Mouse (Mus musculus) embryo, embryonic 10.5 days (tissue): ENCODE data around the gene Robo1.
A peak's percentile ranks its signal among the peaks of the same experiment; 100 is the strongest.

Source experiments
- DNase-seq: peaks from one replicate; pipeline ENCODE4 v3.0.0-alpha.2; 2015; ENCODE audit warnings: low spot score

The Robo1 gene

GRCm38 (mm10) chr16:72603487-72604206, 295.5 kb downstream of the Robo1 start:
- no peak for DNase-seq

GRCm38 (mm10) chr16:72605066-72605465, 297.0 kb downstream of the Robo1 start:
- DNase-seq, result peak; percentile 92

GRCm38 (mm10) chr16:72610661-72611112, 302.6 kb downstream of the Robo1 start:
- peak; percentile 61 for DNase-seq

- DNase-seq, result peak; percentile 66
Observed at GRCm38 (mm10) chr16:72614898-72615297, 306.8 kb downstream of the Robo1 start.

- peak; percentile 35 for DNase-seq
Observed at GRCm38 (mm10) chr16:72615360-72615759, 307.3 kb downstream of the Robo1 start.

- DNase-seq, result no peak
Observed at GRCm38 (mm10) chr16:72622371-72622770, 314.3 kb downstream of the Robo1 start.

GRCm38 (mm10) chr16:72622868-72623267, 314.8 kb downstream of the Robo1 start:
- DNase-seq, result no peak

GRCm38 (mm10) chr16:72633846-72634245, 325.7 kb downstream of the Robo1 start:
- DNase-seq, result no peak

GRCm38 (mm10) chr16:72639332-72639940, 331.3 kb downstream of the Robo1 start:
- DNase-seq, result no peak

- no peak for DNase-seq
Observed at GRCm38 (mm10) chr16:72640932-72641811, 333.1 kb downstream of the Robo1 start.

GRCm38 (mm10) chr16:72645890-72646289, 337.8 kb downstream of the Robo1 start:
- peak; percentile 54 for DNase-seq

- peak; percentile 91 for DNase-seq
Observed at GRCm38 (mm10) chr16:72649314-72649713, 341.2 kb downstream of the Robo1 start.

- no peak for DNase-seq
Observed at GRCm38 (mm10) chr16:72655411-72655810, 347.3 kb downstream of the Robo1 start.

GRCm38 (mm10) chr16:72662837-72663350, 354.8 kb downstream of the Robo1 start:
- peak; percentile 92 for DNase-seq

- DNase-seq, result peak; percentile 58
Observed at GRCm38 (mm10) chr16:72663351-72664232, 355.5 kb downstream of the Robo1 start.

- DNase-seq, result peak; percentile 54
Observed at GRCm38 (mm10) chr16:72664233-72664613, 356.1 kb downstream of the Robo1 start.

- peak; percentile 60 for DNase-seq
Observed at GRCm38 (mm10) chr16:72664806-72665205, 356.7 kb downstream of the Robo1 start.

GRCm38 (mm10) chr16:72665454-72665853, 357.3 kb downstream of the Robo1 start:
- DNase-seq, result no peak

GRCm38 (mm10) chr16:72670240-72671038, 362.3 kb downstream of the Robo1 start:
- DNase-seq, result no peak

- DNase-seq, result no peak
Observed at GRCm38 (mm10) chr16:72677234-72677633, 369.1 kb downstream of the Robo1 start.
